Mouse (Mus musculus) lung, adult 18-20 months (tissue): Measurements from ENCODE around the gene Notch4.

Experiments
- DNase-seq, 2 experiments: peaks; one replicate each; pipeline ENCODE4 v3.0.0; 2022; ENCODE audit warnings: mixed read lengths in 2 of 2

The Notch4 gene

GRCm38 (mm10) chr17:34572361-34572760 lies 8.3 kb downstream of the Notch4 start:
- DNase-seq = no peak

GRCm38 (mm10) chr17:34576577-34576976 lies 12.5 kb downstream of the Notch4 start:
- no peak for DNase-seq

- DNase-seq = no peak
Observed at GRCm38 (mm10) chr17:34578070-34578469, 14.0 kb downstream of the Notch4 start.

- no peak for DNase-seq
Observed at GRCm38 (mm10) chr17:34582528-34582927, 18.5 kb downstream of the Notch4 start.

- DNase-seq = no peak
Observed at GRCm38 (mm10) chr17:34583397-34583796, 19.3 kb downstream of the Notch4 start.

GRCm38 (mm10) chr17:34583819-34584218 lies 19.8 kb downstream of the Notch4 start:
- DNase-seq = no peak

GRCm38 (mm10) chr17:34585121-34585520 lies 21.1 kb downstream of the Notch4 start:
- no peak for DNase-seq

- DNase-seq = no peak
Observed at GRCm38 (mm10) chr17:34585877-34586771, 22.1 kb downstream of the Notch4 start.

- DNase-seq = peak; percentile 82 to 88
Observed at GRCm38 (mm10) chr17:34586796-34587422, 22.8 kb downstream of the Notch4 start.

GRCm38 (mm10) chr17:34587423-34587811 lies 23.3 kb downstream of the Notch4 start:
- peak; percentile 95 to 96 for DNase-seq

GRCm38 (mm10) chr17:34587814-34588213 lies 23.7 kb downstream of the Notch4 start:
- DNase-seq = no peak

- no peak for DNase-seq
Observed at GRCm38 (mm10) chr17:34588767-34589166, 24.7 kb downstream of the Notch4 start.

- no peak for DNase-seq
Observed at GRCm38 (mm10) chr17:34589206-34589605, 25.1 kb downstream of the Notch4 start.

GRCm38 (mm10) chr17:34589681-34590101 lies 25.6 kb downstream of the Notch4 start, which contains the start of gene Gpsm3:
TSS of gene Gpsm3 (plus strand) at chr17:34589806.
- peak; percentile 72 to 76 for DNase-seq

GRCm38 (mm10) chr17:34590154-34590987 lies 26.3 kb downstream of the Notch4 start:
- no peak for DNase-seq

- no peak for DNase-seq
Observed at GRCm38 (mm10) chr17:34591029-34591993, 27.2 kb downstream of the Notch4 start, which contains the start of gene Pbx2. TSS of gene Pbx2 (plus strand) at chr17:34591266.

GRCm38 (mm10) chr17:34591994-34592375 lies 27.9 kb downstream of the Notch4 start:
- DNase-seq = peak; percentile 89 to 92

- DNase-seq = peak in 1 of 2 experiments; percentile 58
Observed at GRCm38 (mm10) chr17:34592581-34593549, 28.8 kb downstream of the Notch4 start.

GRCm38 (mm10) chr17:34593752-34594525 lies 29.9 kb downstream of the Notch4 start:
- DNase-seq = peak in 1 of 2 experiments; percentile 44

GRCm38 (mm10) chr17:34596098-34596497 lies 32.0 kb downstream of the Notch4 start:
- DNase-seq = peak in 1 of 2 experiments; percentile 59
